Mouse (Mus musculus): ENCODE measurements around the gene Ddx58.

Gene Ddx58

DNA sequence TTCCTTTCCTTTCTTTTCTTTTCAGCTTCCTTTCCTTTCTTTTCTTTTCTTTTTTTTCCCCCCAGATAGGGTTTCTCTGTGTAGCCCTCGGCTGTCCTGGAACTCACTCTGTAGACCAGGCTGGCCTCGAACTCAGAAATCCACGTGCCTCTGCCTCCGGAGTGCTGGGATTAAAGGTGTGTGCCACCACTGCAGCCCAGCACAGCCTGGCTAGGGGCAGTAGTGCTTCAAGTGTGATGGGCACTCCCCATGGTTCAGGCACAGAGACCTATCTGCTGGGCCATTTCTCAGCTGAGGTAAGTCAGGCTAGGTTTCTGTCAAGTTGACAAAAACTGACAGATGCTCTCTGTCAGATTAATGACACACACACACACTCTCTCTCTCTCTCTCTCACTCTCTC lies 3.4 kb upstream of the Ddx58 start:
- ChIA-PET POLR2A (interaction anchor here in 3 of 4 experiments (1.0 to 5.7 kb wide), 8 partner anchors 8 to 37 kb away, joined by 3 to 34 read pairs (median 4); partner anchors contain the start of genes Ndufb6 (in 2 of the 3), Smim27 (in 2 of the 3) and Topors (in 2 of the 3)), CTCF (no interaction called here)

DNA sequence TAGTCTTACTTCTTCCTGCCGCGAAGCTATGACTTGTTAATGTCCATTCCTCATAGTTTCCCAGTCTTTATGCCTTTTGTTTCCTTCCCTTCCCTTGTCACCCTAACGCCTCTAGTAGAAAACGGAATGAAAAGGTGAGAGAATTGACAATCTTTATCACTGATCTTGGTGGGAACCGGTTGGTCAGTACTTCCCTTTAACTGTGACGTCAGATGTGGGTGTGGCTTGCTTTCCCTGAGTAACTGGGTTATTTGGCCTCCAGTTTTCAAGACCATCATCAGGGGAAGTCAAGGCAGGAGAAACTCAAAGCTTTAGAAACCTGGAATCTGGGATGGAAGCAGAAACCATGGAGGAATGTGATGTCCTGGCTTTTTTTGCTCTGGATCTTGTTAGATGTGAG lies 2.3 kb upstream of the Ddx58 start:
- ChIA-PET CTCF (no interaction called here), POLR2A (interaction anchor here in 3 of 4 experiments (1.0 to 5.7 kb wide), 6 partner anchors 10 to 37 kb away, joined by 3 to 34 read pairs (median 5); partner anchors contain the start of genes Smim27 (in 2 of the 3), Topors (in 2 of the 3) and Ndufb6 (in 1 of the 3))

DNA sequence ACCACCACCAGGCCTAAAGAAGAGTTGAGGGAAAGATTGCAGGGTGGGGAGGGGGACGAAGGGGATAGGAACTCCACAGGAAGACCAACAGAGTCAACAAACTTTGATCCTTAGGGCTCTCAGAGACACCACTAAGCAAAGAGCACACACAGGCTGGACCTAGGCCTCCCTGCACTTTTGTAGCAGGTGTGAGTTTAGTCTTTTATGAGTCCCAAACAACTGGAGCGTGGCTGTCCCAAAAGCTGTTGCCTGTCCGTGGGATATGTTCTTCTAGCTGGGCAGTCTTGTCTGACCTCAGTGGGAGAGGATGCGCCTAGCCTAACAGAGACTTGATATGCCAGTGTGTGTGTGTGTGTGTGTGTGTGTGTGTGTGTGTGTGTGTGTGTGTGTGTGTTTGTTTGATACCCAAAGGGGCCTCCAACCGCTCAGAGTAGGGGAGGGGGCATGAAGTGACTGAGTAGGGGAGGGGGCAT lies 680 bp upstream of the Ddx58 start:
- POLR2A ChIA-PET: interaction anchor here in 3 of 4 experiments (0.9 to 5.7 kb wide), 10 partner anchors 19 to 482 kb away, joined by 3 to 34 read pairs (median 5); partner anchors contain the start of genes Smim27 (in 3 of the 3), Topors (in 3 of the 3), Aco1 (in 1 of the 3) and Dnaja1 (in 1 of the 3)
- CTCF ChIA-PET: interaction anchor here (0.6 to 1.5 kb wide), 5 partner anchors 19 to 61 kb away, joined by 3 to 15 read pairs (median 3); no protein-coding TSS in a partner anchor

- ChIA-PET POLR2A (interaction anchor here in 3 of 4 experiments (0.6 to 5.7 kb wide), 12 partner anchors 18 to 483 kb away, joined by 3 to 34 read pairs (median 5); partner anchors contain the start of genes Smim27 (in 2 of the 3), Topors (in 2 of the 3), Dnaja1 (in 1 of the 3) and Ndufb6 (in 1 of the 3)), CTCF (interaction anchor here in 2 of 4 experiments (1.3 to 1.5 kb wide), 2 partner anchors 29 to 62 kb away, joined by 3 read pairs; no protein-coding TSS in a partner anchor)
Observed at GRCm38 (mm10) chr4:40238483-40239408, 882 bp downstream of the Ddx58 start.

DNA sequence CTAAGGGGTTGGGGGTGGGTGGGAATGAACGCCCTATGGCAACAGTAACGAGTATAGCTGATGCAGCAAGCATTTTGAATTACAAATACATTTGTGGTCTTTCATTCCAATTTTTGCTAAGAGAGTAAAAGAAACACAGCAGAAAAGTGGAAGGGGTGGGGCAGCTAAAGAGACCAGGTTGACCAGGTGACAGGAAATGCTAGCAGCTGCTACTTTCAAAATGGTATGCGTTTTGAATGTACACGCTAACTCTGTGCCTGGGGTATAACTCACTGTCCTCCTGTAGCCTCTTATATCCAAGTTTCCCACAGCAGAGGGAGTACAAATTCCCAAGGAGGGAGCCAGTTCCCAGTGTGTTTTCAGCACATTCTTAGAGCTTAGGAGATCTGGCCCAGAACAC lies 2.8 kb downstream of the Ddx58 start:
- POLR2A ChIA-PET: interaction anchor here in 3 of 4 experiments (0.6 to 1.8 kb wide), 11 partner anchors 10 to 846 kb away, joined by 3 to 8 read pairs (median 4); partner anchors contain the start of genes Smim27 (in 2 of the 3), Topors (in 2 of the 3) and Ndufb6 (in 1 of the 3)
- CTCF ChIA-PET: no interaction called here

GRCm38 (mm10) chr4:40234256-40234655 lies 5.4 kb downstream of the Ddx58 start:
- POLR2A ChIA-PET: interaction anchor here in 2 of 4 experiments (0.8 to 3.9 kb wide), 10 partner anchors 13 to 92 kb away, joined by 3 to 65 read pairs (median 6); partner anchors contain the start of genes Smim27 (in 2 of the 2), Topors (in 2 of the 2), Aco1 (in 1 of the 2) and Ndufb6 (in 1 of the 2)
- CTCF ChIA-PET: interaction anchor here in 2 of 4 experiments (0.6 to 0.8 kb wide), 2 partner anchors 16 to 51 kb away, joined by 3 to 5 read pairs; no protein-coding TSS in a partner anchor

GRCm38 (mm10) chr4:40233062-40233664 lies 6.5 kb downstream of the Ddx58 start:
- ChIA-PET CTCF (interaction anchor here in 2 of 4 experiments (0.6 to 0.8 kb wide), 2 partner anchors 23 to 65 kb away, joined by 3 to 4 read pairs; no protein-coding TSS in a partner anchor), POLR2A (interaction anchor here in 2 of 4 experiments (1.0 to 3.9 kb wide), 11 partner anchors 12 to 489 kb away, joined by 3 to 65 read pairs (median 5); partner anchors contain the start of genes Aco1 (in 2 of the 2), Dnaja1 (in 1 of the 2), Ndufb6 (in 1 of the 2) and Smim27 (in 1 of the 2))

DNA sequence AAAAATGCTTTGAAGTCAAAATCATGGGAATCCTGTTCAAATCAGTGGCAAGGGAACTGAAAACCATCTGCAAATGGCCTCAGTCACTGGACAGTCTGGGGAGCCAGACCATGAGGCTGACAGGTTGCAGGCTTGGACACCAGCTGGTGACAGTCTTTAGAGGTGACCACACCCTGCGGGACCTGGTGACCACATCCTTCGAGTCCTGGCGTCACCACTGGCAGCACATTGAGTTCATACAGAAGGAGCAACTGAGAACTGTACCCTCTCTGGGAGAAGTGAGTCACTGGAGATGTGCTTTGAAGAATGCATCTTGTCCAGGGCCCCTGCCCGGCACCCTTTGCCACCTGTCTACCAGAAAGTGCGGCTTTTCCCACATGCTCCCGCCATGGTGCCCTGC lies 9.9 kb downstream of the Ddx58 start:
- CTCF ChIA-PET: no interaction called here
- POLR2A ChIA-PET: interaction anchor here in 1 of 4 experiments (0.9 to 1.9 kb wide), 3 partner anchors 9 to 39 kb away, joined by 4 to 18 read pairs (median 10); partner anchors contain the start of genes Smim27 and Topors

GRCm38 (mm10) chr4:40227886-40228285 lies 11.7 kb downstream of the Ddx58 start:
- CTCF ChIA-PET: interaction anchor here in 2 of 4 experiments (0.7 to 0.9 kb wide), 3 partner anchors 10 to 45 kb away, joined by 3 to 5 read pairs (median 3); no protein-coding TSS in a partner anchor
- POLR2A ChIA-PET: interaction anchor here in 3 of 4 experiments (0.6 to 2.2 kb wide), 12 partner anchors 9 to 495 kb away, joined by 3 to 26 read pairs (median 4); partner anchors contain the start of genes Aco1 (in 1 of the 3), Aptx (in 1 of the 3), Ndufb6 (in 1 of the 3) and Smim27 (in 1 of the 3)

- ChIA-PET POLR2A (interaction anchor here in 3 of 4 experiments (0.6 to 2.2 kb wide), 12 partner anchors 9 to 496 kb away, joined by 3 to 26 read pairs (median 4); partner anchors contain the start of genes Aco1 (in 1 of the 3), Aptx (in 1 of the 3), Smim27 (in 1 of the 3) and Topors (in 1 of the 3)), CTCF (interaction anchor here in 2 of 4 experiments (0.6 to 0.9 kb wide), 3 partner anchors 9 to 58 kb away, joined by 3 to 5 read pairs (median 3); no protein-coding TSS in a partner anchor)
Observed at GRCm38 (mm10) chr4:40227131-40227530, 12.5 kb downstream of the Ddx58 start.

- POLR2A ChIA-PET: interaction anchor here in 2 of 4 experiments (0.8 to 1.7 kb wide), 3 partner anchors 8 to 68 kb away, joined by 3 read pairs; no protein-coding TSS in a partner anchor
- CTCF ChIA-PET: no interaction called here
Observed at GRCm38 (mm10) chr4:40226095-40226494, 13.5 kb downstream of the Ddx58 start.

DNA sequence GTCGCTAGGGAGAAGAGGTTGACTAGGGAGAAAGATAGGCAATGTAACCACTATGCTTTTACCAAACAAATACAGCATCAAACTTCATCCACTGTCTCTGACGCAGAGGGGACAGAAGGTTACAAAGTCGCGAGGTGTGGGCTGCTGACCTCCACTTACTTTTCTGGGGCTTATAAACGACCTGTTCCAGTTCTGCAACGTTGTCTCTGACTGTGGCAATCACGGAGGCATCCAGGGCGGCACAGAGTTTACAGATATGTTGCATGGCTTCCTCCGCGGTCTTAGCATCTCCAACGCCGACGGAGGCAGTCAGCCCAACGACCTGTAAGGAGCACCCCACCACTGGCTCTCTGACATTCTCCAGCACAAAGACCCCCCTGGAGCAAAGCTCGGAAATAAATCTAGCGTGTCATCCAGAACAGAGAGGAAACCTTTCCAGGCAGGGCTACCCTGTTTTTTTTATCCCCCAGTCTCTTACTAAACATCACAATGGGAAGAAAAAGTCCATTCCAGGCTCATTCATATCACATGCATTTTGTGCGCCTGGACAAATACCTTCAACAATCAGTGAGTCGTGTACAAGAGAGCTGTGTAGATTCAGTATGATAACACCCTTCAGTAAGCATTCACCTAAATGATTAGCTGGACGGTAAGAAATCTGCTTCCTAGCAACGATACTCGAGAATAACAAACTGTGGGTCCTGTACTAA lies 17.6 kb downstream of the Ddx58 start:
- POLR2A ChIA-PET: interaction anchor here (0.5 to 8.0 kb wide), 23 partner anchors 8 to 505 kb away, joined by 3 to 146 read pairs (median 5); partner anchors contain the start of genes Smim27 (in 4 of the 4), Topors (in 4 of the 4), Aco1 (in 2 of the 4) and Ddx58 (in 1 of the 4)
- CTCF ChIA-PET: interaction anchor here in 2 of 4 experiments (1.0 to 1.7 kb wide), 2 partner anchors 9 to 459 kb away, joined by 3 to 5 read pairs; no protein-coding TSS in a partner anchor

- ChIA-PET POLR2A (interaction anchor here (0.5 to 8.0 kb wide), 35 partner anchors 9 to 554 kb away, joined by 3 to 146 read pairs (median 4); partner anchors contain the start of genes Smim27 (in 4 of the 4), Topors (in 4 of the 4), Aco1 (in 3 of the 4) and Ddx58 (in 3 of the 4)), CTCF (interaction anchor here (0.5 to 1.7 kb wide), 11 partner anchors 8 to 751 kb away, joined by 3 to 8 read pairs (median 4); no protein-coding TSS in a partner anchor)
Observed at GRCm38 (mm10) chr4:40221004-40221760, 18.4 kb downstream of the Ddx58 start.

GRCm38 (mm10) chr4:40220437-40220836 lies 19.2 kb downstream of the Ddx58 start:
- ChIA-PET CTCF (interaction anchor here in 3 of 4 experiments (0.5 to 2.2 kb wide), 5 partner anchors 37 to 751 kb away, joined by 3 to 7 read pairs (median 4); no protein-coding TSS in a partner anchor), POLR2A (interaction anchor here (0.6 to 8.0 kb wide), 32 partner anchors 9 to 504 kb away, joined by 3 to 146 read pairs (median 5); partner anchors contain the start of genes Smim27 (in 4 of the 4), Topors (in 4 of the 4), Aco1 (in 3 of the 4) and Ddx58 (in 3 of the 4))

- POLR2A ChIA-PET: interaction anchor here in 3 of 4 experiments (1.1 to 8.0 kb wide), 16 partner anchors 9 to 503 kb away, joined by 3 to 146 read pairs (median 6); partner anchors contain the start of genes Aco1 (in 2 of the 3), Smim27 (in 2 of the 3), Topors (in 2 of the 3) and Dnaja1 (in 1 of the 3)
- CTCF ChIA-PET: interaction anchor here in 3 of 4 experiments (0.6 to 2.2 kb wide), 12 partner anchors 9 to 772 kb away, joined by 3 to 7 read pairs (median 3); partner anchors contain the start of genes Aptx (in 1 of the 3), Smim27 (in 1 of the 3) and Topors (in 1 of the 3)
Observed at GRCm38 (mm10) chr4:40218382-40218781, 21.2 kb downstream of the Ddx58 start.

Data from embryonic stem cell, embryonic (primary cell).